Mouse (Mus musculus): Measurements from ENCODE around the gene Pcmt1.

Gene Pcmt1

DNA sequence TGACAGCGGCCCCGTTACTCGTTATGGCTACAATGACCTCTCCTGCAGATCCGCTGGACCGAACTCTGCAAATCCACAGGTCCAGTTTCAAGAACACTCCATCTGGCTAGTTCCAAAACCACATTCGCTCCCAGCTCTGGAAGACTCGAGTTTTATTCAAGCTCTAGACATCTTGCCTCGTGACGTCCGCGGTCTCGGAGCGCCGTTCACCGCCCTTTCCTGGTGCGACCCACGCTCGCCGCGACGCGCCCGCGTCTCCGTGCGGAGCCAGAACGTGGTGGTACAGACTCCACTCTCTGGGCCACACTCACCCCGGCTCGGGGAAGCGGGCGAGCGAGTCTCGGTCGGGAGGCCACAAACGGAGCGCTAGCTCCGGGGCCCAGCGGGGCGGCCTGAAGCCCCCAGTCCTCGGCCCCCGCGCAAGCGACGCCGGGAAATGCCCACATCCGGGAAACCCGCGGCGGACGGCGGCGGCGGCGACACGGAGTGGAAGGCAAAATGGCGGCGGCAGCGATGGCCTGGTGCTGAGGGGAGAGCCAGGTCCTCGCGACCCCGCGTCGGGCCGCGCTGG is at the start of gene Pcmt1, which contains the start of gene Lats1:
Pcmt1 (minus strand) TSS at position 406 of the 571 bp plus-strand sequence.
Lats1 (plus strand) TSS at position 484 of the 571 bp plus-strand sequence.
- DNase-seq (ENCODE audit: low read depth, low spot score) = peak; percentile 88

DNA sequence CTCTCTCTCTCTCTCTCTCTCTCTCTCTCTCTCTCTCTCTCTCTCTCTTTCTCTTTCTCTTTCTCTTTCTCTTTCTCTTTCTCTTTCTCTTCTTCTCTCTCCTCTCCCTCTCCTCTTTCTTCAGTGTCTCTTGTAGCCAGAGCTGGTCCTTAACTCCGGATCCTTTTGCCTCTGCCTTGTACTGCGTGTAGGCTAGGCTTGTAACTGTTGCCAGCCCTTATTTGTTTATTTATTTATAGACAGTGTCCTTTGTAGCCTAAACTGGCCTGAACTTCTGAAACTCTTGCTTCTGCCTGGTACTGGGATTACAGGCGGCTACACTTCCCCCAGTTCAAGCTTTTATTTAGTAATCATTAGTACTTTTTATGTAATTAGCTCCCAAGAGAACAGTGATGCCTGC is 46.1 kb upstream of the Pcmt1 start:
- DNase-seq (ENCODE audit: low read depth, low spot score) = no peak

DNA sequence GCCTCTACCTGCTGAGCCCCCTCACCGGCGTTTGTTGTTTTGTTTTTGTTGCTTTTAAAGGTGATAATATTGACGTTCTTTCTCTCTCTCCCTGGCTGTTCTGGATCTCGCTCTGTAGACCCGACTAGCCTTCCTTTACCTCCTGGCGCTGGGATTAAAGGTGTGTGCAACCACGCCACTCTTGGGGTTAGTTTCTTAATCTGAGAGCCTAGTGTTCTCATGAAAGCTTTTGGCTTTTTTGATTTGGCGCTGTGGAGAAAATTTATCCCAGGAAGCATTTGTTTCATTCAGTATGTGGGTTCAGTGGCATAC is 45.5 kb upstream of the Pcmt1 start:
- DNase-seq (ENCODE audit: low read depth, low spot score) = no peak

GRCm38 (mm10) chr10:7725751-7726500 is 45.0 kb upstream of the Pcmt1 start, which contains the start of gene Katna1:
TSS of gene Katna1 (plus strand) at chr10:7726000.
- peak; percentile 98 for DNase-seq (ENCODE audit: low read depth, low spot score)

- DNase-seq (ENCODE audit: low read depth, low spot score) = no peak
Measured at GRCm38 (mm10) chr10:7715056-7715455, 34.1 kb upstream of the Pcmt1 start.

- no peak for DNase-seq (ENCODE audit: low read depth, low spot score)
Measured at GRCm38 (mm10) chr10:7712506-7712905, 31.6 kb upstream of the Pcmt1 start.

- DNase-seq (ENCODE audit: low read depth, low spot score) = no peak
Measured at GRCm38 (mm10) chr10:7710121-7710520, 29.2 kb upstream of the Pcmt1 start.

DNA sequence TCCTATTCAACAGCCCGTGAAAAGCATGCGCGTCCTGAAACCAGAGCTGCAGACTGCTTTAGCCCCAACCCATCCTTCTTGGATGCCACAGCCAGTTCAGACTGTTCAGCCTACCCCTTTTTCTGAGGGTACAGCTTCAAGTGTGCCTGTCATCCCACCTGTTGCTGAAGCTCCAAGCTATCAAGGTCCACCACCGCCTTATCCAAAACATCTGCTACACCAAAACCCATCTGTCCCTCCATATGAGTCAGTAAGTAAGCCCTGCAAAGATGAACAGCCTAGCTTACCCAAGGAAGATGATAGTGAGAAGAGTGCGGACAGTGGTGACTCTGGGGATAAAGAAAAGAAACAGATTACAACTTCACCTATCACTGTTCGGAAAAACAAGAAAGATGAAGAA is 21.6 kb upstream of the Pcmt1 start:
- DNase-seq (ENCODE audit: low read depth, low spot score) = no peak

- DNase-seq (ENCODE audit: low read depth, low spot score) = no peak
Measured at GRCm38 (mm10) chr10:7700120-7700519, 19.2 kb upstream of the Pcmt1 start.

GRCm38 (mm10) chr10:7695286-7695685 is 14.3 kb upstream of the Pcmt1 start:
- DNase-seq (ENCODE audit: low read depth, low spot score) = peak; percentile 38

- DNase-seq (ENCODE audit: low read depth, low spot score) = no peak
Measured at GRCm38 (mm10) chr10:7686902-7687301, 6.0 kb upstream of the Pcmt1 start.

GRCm38 (mm10) chr10:7682249-7682648 is 1.3 kb upstream of the Pcmt1 start:
- no peak for DNase-seq (ENCODE audit: low read depth, low spot score)

- peak; percentile 71 for DNase-seq (ENCODE audit: low read depth, low spot score)
Measured at GRCm38 (mm10) chr10:7681343-7682025, 548 bp upstream of the Pcmt1 start.

DNA sequence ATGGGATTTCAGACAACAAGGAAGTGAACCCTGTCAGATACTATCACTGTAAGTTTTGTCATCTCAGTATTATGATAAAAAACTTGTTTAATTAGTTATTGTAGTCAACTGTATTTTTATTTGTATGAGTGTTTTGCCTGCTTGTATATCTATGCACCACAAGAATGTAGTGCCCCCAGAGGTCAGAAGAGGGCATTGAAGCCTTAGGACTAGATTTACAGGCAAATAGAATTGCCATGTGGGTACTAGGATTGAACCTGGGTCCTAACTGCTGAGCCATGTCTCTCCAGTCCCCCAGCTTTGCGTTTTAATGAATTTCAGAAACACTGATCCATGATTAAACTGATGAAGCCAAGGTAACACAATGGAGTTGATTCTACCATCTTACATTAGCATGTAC is 7.3 kb downstream of the Pcmt1 start:
- peak; percentile 65 for DNase-seq (ENCODE audit: low read depth, low spot score)

GRCm38 (mm10) chr10:7667342-7667802 is 13.6 kb downstream of the Pcmt1 start, which contains the start of gene Nup43:
TSS of gene Nup43 (plus strand) at chr10:7667503.
- peak; percentile 93 for DNase-seq (ENCODE audit: low read depth, low spot score)

DNA sequence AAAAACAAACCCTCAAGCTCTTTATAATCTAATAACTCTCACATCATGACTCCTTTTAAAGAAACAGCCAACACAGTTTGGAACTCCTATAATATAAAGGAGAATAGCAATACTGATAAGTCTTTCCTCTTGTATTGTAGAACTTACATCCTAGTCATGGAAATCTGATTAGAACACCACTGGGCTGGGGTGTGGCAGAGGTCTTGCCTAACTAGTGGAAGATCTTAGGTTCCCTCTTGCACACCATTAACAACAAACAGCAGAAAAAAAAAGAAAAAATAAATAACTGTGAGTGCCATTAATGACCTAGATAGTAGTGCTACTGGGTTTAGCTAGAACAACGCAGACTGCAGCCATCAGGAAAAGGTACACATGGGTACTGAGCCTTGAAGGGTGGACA is 16.0 kb downstream of the Pcmt1 start:
- DNase-seq (ENCODE audit: low read depth, low spot score) = no peak

DNA sequence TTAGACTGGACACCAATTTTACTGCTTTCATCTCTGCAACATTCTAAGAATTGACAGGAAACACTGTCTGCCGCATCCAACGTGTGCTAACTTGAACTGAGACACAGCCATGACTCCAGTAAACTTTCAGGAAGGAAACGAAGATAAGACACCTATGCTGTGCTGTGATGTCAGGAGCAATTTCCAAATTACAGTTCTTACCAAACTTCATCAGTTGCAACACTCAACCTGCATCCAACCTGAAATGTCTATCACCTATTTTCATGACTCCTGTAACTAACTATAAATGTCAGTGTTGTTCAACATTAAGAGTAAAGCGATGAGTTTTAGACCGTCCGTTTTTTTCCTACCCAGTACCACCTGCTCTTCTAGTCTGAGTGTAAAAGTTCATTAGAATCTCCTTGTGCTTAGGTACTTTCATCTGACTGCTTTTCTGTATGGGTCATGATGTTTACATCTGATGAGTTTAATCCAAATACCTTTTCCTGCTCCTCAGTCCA is 16.9 kb downstream of the Pcmt1 start:
- DNase-seq (ENCODE audit: low read depth, low spot score) = peak; percentile 17

DNA sequence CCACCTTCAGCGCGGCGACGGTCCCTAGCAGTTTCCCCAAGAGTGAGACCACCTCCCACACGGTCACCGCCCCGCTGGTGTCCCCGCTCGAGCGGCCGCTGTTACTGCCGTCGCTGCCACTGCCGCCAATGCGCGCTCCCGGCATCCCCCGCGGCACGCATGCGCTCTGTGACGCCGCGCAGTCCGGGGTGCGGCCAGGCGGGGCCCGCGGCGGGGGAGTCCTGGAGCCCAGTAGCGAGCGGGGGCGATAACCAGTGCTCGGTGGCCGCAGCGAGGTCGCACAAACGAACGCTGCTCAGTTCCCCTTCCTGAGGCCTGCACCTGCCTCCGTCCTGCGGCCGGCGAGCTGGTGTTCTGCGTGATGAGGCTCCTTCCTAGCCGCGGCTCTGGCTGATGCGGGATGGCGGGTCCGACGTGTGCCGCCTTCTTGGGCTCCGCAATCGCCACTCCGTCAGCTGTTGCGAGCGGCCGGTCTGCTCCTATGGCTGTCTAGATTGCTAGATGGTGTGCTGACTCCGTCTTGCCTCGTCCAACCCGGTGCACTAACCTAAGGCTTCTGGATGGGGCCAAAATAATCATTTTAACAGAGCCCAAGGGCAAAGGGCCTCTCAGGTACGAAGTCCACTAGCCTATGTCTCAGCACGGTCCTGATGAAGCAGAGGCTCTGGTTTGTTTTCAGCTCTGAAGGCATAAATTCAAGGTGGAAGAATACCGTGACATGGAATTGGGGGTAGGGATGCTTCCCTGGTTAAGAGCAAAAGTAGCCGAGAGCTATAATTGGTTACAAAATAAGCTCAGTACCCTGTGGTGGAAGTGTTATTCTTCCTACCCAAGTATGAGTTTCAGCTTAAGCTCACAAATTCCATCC is 17.5 kb downstream of the Pcmt1 start:
- peak; percentile 90 for DNase-seq (ENCODE audit: low read depth, low spot score)

DNA sequence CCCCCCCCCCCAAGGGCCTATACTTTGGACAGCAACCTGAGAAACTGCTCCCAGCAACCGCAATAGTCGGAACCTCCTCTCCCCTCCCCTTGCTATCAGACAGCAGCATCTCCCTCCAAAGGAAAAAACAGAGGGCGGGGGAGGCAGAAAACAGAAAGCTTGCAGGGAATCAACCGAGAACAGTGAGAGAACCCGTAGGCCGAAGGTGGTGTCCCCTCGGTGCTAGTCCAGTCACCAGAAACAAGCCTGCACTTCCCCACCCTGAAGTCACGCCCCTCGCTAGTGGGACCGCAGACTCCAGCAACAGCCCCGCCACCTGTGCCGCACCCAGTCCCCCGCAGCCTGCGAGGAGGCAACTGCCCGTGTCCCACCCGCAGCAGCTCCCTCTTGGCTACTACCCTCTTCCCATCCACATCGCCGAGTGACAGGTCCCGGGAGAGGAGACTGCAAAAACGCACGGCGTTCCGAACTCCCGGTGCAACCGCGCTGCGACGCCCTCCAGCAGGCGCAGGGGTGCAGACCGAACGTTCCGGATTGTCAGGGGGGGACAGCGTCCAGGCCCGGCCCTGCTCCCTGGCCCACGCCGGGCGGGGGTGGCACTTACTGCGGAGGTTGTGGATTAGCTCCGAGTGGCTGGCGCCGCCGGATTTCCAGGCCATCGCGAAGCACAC is 18.3 kb downstream of the Pcmt1 start:
- DNase-seq (ENCODE audit: low read depth, low spot score) = peak; percentile 84

DNA sequence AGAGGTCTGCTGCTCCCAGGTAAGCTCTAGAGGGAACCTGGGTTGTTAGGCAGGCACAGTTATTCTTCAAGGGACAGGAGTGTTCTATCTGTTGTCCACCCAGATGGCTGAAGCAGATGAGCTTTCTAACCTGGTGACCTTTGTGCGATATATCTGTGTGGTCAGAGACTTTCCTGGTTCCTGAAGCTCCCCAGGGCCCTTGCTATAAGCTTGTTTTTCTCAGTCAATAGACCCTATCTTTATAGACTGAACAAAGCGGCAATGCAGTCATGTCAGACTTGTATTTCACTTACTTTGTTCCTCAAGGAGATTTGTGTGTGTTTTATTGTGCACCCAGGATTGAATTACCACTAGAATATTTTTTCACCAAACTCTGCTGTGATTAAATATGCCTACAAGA is 29.9 kb downstream of the Pcmt1 start:
- DNase-seq (ENCODE audit: low read depth, low spot score) = no peak

- no peak for DNase-seq (ENCODE audit: low read depth, low spot score)
Measured at GRCm38 (mm10) chr10:7649059-7649458, 31.9 kb downstream of the Pcmt1 start.
